Mouse (Mus musculus) limb, embryonic 14.5 days (tissue): ENCODE data around the gene Dcn. TPM values are rescaled to one million over a fixed set of nuclear protein-coding genes. Genes with fewer than 3 reads are reported as not detected.

Experiments
- ATAC-seq: fragments of 200-750 bp; cut with Nextera tagmentation; 2 replicates; pipeline ENCODE4 v1.8.0; 2017; ENCODE audit warnings: low read depth, moderate number of reproducible peaks, moderate TSS enrichment; ENCODE audit not compliant: low FRiP score
- DNase-seq: peaks from one replicate; pipeline ENCODE4 v3.0.0-alpha.2; 2015; ENCODE audit warnings: low spot score
- H3K27ac ChIP-seq: fragments of 300-500 bp; sonication (generic); replicated peaks from 2 replicates; pipeline ENCODE4 v1.5.1; 2014; ENCODE audit warnings: low read depth, mild to moderate bottlenecking, low read length, moderate library complexity, mixed read lengths
- H3K27me3 ChIP-seq: fragments of 300-500 bp; sonication (generic); 2 replicates; pipeline ENCODE4 v1.6.1; 2014; ENCODE audit warnings: low read length, mixed read lengths; ENCODE audit not compliant: control insufficient read depth, insufficient read depth
- H3K36me3 ChIP-seq: fragments of 300-500 bp; sonication (generic); 2 replicates; pipeline ENCODE4 v1.6.1; 2014; ENCODE audit warnings: mild to moderate bottlenecking, low read length, moderate library complexity, mixed read lengths; ENCODE audit not compliant: control insufficient read depth, insufficient read depth
- H3K4me1 ChIP-seq: fragments of 300-500 bp; sonication (generic); 2 replicates; pipeline ENCODE4 v1.6.1; 2014; ENCODE audit warnings: antibody characterized with exemption, low read length, mixed read lengths; ENCODE audit not compliant: control insufficient read depth, insufficient read depth
- H3K4me2 ChIP-seq: fragments of 300-500 bp; sonication (generic); replicated peaks from 2 replicates; pipeline ENCODE4 v1.6.1; 2014; ENCODE audit warnings: low read depth, mild to moderate bottlenecking, low read length, moderate library complexity; ENCODE audit not compliant: severe bottlenecking
- H3K4me3 ChIP-seq: fragments of 300-500 bp; sonication (generic); replicated peaks from 2 replicates; pipeline ENCODE4 v1.5.1; 2014; ENCODE audit warnings: low read length
- H3K9ac ChIP-seq: fragments of 300-500 bp; sonication (generic); 2 replicates; pipeline ENCODE4 v1.6.1; 2014; ENCODE audit warnings: mild to moderate bottlenecking, low read depth, low read length, moderate library complexity; ENCODE audit not compliant: severe bottlenecking
- H3K9me3 ChIP-seq: fragments of 300-500 bp; sonication (generic); 2 replicates; pipeline ENCODE4 v1.6.1; 2016; ENCODE audit warnings: low read length; ENCODE audit not compliant: control insufficient read depth
- POLR2A ChIP-seq: fragments of 200-500 bp; IDR thresholded peaks from 2 replicates; pipeline ENCODE4 v1.8.0; 2012; ENCODE audit warnings: inconsistent platforms, mild to moderate bottlenecking, moderate library complexity, borderline replicate concordance; ENCODE audit not compliant: insufficient read depth, insufficient read length; ENCODE audit errors: extremely low read depth
- WGBS: fragments of 180-500 bp; shearing (Covaris S2); extraction: QIAGEN DNeasy Blood & Tissue Kit; methylation state at CpG from one replicate; pipeline ENCODE4 v1.1.7; 2014; 5-methylcytosine and 5-hydroxymethylcytosine counted together
- polyA plus RNA-seq, 2 experiments: library from polyadenylated mRNA; depleted of rRNA in 1 of 2; stranded (reverse) in 1 of 2; unstranded in 1 of 2; fragments of >200 nt; fragmentation: Nextera tagmentation in 1 of 2; extraction: Ambion mirVana in 1 of 2; gene quantifications; 2 replicates each; pipeline versions ENCODE4 v1.2.1 to v1.2.3; 2012 to 2014

Gene Dcn
- polyA plus RNA-seq, 2 experiments, result 512 to 758 TPM

DNA sequence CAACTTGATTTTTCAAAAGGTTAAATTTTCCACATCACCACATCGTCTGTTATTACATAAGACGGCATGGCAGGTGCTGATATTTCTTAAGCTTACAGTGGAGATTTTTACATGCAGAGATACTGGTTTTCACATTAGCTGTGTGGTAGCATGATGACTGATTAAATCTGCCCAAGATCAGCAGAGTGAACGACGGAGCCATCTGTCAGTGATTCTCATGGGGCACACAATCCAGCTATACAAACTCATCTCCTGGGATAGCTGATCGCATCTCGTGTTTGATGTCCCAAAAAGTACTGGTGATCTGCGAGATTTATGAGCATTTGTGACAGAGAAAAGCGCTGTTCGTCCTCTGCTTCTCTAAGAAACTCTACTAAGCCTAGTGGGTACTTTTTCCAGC, 25.9 kb upstream of the Dcn start:
- Histone ChIP-seq H3K27ac (no peak overlapping the region), H3K27me3 (no peaks in the 10 kb centered on the region), H3K4me3 (no peak overlapping the region), H3K4me2 (no peak overlapping the region), H3K9me3 (no peaks in the 10 kb centered on the region), H3K36me3 (no peaks in the 10 kb centered on the region), H3K4me1 (peaks cover 10% of the 10 kb centered on the region), H3K9ac (no peak overlapping the region)
- WGBS, result 70% methylated on average over 9 of the region's 9 CpGs
- ATAC-seq, result no peak
- no peak for DNase-seq
- no peak for TF ChIP-seq POLR2A

DNA sequence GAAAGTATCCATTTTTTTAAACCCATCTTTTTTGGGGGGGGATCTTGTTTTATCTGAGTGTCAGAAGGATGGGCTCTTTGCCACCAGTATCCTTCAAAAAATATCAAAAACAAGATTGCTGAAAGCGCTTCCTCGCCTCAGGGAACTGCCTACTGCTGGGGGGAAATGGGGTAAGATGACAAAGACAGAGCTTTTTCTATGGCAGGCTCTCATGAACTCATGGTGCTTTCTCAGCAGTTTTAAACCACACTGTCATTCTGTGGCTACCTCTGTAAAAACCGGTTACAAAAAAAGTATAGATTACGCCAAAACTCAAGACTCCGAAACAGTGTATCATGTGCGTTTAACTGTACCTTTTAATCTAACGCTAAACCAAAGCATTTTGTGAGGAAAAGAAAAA, 22.4 kb upstream of the Dcn start:
- 57% methylated on average over 7 of the region's 7 CpGs for WGBS
- H3K27ac ChIP-seq, result no peak overlapping the region
- H3K4me3 ChIP-seq, result no peak overlapping the region
- no peak for TF ChIP-seq POLR2A
- no peaks in the 10 kb centered on the region for H3K9me3 ChIP-seq
- no peaks in the 10 kb centered on the region for H3K36me3 ChIP-seq
- H3K9ac ChIP-seq, result no peak overlapping the region
- H3K4me1 ChIP-seq, result peaks cover 10% of the 10 kb centered on the region
- DNase-seq (no peak), ATAC-seq (no peak)
- no peaks in the 10 kb centered on the region for H3K27me3 ChIP-seq
- H3K4me2 ChIP-seq, result no peak overlapping the region

DNA sequence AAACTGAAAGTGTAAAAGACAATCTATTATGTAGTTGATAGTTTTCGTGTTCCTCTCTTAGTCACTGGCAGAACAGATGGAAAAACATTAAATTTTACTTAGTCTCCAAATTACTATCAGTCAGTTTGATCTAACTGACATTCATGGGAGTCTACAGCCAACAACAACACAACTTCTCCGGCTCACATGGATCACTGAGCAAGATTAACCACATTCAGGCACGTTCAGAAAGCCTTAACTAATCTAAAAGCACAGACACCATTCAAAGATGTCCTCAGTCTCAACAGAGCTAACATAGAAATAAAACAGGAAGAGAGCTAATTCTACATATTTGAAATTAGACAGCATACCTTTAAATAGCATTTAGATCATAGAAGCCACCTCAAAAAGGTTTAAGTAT, 12.6 kb upstream of the Dcn start:
- ATAC-seq (no peak), DNase-seq (no peak)
- 72% methylated on average over 3 of the region's 3 CpGs for WGBS
- no peaks in the 10 kb centered on the region for H3K27me3 ChIP-seq
- H3K4me1 ChIP-seq, result peaks cover 8% of the 10 kb centered on the region
- H3K4me3 ChIP-seq, result no peak overlapping the region
- H3K9me3 ChIP-seq, result no peaks in the 10 kb centered on the region
- TF ChIP-seq POLR2A, result no peak
- H3K27ac ChIP-seq, result no peak overlapping the region
- no peak overlapping the region for H3K9ac ChIP-seq
- no peak overlapping the region for H3K4me2 ChIP-seq
- H3K36me3 ChIP-seq, result no peaks in the 10 kb centered on the region

DNA sequence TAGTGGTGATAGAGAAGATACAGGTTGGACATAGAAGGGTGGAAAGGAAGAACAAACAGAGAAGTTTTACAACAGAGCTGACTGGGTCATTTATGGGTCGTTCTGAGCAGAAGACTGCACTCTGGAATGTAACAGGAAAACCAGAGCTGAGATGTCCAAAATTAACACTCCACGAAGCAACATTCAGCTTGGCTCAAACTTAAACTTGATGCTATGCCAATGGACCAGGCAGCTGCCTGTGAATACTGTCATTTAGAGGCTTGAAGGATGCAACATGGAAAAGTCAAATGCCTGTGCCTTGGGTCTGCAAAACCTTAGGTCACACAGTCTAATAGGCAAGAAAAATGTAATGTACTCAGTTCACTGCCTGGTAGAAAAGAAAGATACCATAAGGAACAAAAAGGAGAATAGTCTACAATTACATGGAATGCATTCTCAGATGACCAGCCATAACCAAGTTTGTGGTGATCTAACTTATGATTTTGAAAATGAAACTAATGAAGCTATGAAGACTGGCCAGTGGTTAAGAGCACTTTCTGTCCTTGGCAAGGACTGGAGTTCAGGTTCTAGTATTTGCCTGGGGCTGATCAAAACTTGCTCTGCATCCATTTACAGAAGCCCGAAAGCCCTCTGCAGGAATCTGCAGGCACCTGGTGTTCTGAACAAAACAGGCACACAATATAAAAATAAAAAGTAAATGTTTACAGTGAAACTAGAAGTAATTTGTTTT, 9.8 kb upstream of the Dcn start:
- no peaks in the 10 kb centered on the region for H3K27me3 ChIP-seq
- ATAC-seq, result no peak
- no peaks in the 10 kb centered on the region for H3K36me3 ChIP-seq
- no peak overlapping the region for H3K4me2 ChIP-seq
- DNase-seq, result no peak
- TF ChIP-seq POLR2A, result no peak
- WGBS, result 31% methylated on average over 3 of the region's 3 CpGs
- no peak overlapping the region for H3K27ac ChIP-seq
- no peak overlapping the region for H3K4me3 ChIP-seq
- no peak overlapping the region for H3K9ac ChIP-seq
- H3K4me1 ChIP-seq, result peaks cover 8% of the 10 kb centered on the region
- H3K9me3 ChIP-seq, result no peaks in the 10 kb centered on the region

DNA sequence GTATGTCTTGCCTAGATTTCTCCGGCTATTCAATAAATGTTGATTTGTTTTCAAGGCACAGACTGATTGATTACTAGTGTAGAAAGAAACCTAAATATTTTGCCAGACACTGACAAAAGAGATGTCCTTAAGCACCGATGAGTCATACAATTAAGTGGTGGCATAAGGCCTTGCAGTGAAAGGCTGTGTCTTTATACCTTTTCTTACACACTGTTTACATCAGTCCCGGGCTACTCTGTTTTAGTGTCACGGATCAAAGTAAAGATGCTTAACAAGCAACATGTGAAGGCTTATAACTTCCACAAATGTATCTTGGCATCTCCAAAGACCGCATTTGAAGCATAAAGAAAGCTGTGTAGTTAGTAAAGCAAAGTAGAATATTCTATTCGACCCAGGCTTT, 3.9 kb upstream of the Dcn start:
- DNase-seq, result no peak
- Histone ChIP-seq H3K4me3 (no peak overlapping the region), H3K36me3 (no peaks in the 10 kb centered on the region), H3K9ac (no peak overlapping the region), H3K27ac (no peak overlapping the region), H3K9me3 (no peaks in the 10 kb centered on the region), H3K4me1 (peaks cover 19% of the 10 kb centered on the region), H3K4me2 (no peak overlapping the region), H3K27me3 (no peaks in the 10 kb centered on the region)
- no peak for TF ChIP-seq POLR2A
- 56% methylated on average over 6 of the region's 6 CpGs for WGBS
- ATAC-seq, result no peak
